Mouse (Mus musculus): Measurements from ENCODE around the gene Gm4307. TPM values are rescaled to one million over a fixed set of nuclear protein-coding genes. Genes with fewer than 3 reads are reported as not detected.
"Not testable (repeated sequence)": the region's sequence is repeated elsewhere in the genome, so short reads cannot be mapped to it uniquely, and the experiment has no call there.

The Gm4307 gene
- not detected for polyA plus RNA-seq (2017; shearing (Covaris generic))

DNA sequence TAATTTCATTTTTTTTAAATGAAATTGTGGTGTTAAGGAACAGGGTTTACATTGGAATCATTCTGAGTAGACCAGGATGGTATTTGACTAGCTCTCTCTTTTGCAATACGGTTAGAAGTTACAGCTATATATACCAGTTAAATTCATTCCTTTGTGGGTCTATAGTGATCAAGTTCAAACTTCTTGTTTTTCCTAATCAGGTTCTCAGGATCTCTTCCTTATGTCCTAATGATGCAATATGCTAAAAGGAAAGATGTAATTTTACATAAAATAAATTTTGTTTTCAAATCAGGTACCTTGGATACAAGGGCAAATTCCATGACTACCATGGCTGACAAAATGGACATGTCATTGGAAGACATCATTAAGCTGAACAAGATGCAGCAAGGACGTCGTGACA, at the start of gene Gm4307:
Gene Gm4307 (plus strand): TSS at position 301 of the 400 bp plus-strand sequence.
- ATAC-seq, result not testable (repeated sequence)

GRCm38 (mm10) chr10:100335376-100335775, 25.8 kb upstream of the Gm4307 start, which contains the start of gene Gm4301:
Gm4301 (plus strand) TSS chr10:100335676.
- not testable (repeated sequence) for ATAC-seq

DNA sequence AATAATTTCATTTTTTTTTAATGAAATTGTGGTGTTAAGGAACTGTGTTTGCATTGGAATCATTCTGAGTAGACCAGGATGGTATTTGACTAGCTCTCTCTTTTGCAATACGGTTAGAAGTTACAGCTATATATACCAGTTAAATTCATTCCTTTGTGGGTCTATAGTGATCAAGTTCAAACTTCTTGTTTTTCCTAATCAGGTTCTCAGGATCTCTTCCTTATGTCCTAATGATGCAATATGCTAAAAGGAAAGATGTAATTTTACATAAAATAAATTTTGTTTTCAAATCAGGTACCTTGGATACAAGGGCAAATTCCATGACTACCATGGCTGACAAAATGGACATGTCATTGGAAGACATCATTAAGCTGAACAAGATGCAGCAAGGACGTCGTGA, 20.6 kb upstream of the Gm4307 start, which contains the start of gene Gm4302:
Gene Gm4302 (plus strand): TSS at position 301 of the 400 bp plus-strand sequence.
- not testable (repeated sequence) for ATAC-seq

DNA sequence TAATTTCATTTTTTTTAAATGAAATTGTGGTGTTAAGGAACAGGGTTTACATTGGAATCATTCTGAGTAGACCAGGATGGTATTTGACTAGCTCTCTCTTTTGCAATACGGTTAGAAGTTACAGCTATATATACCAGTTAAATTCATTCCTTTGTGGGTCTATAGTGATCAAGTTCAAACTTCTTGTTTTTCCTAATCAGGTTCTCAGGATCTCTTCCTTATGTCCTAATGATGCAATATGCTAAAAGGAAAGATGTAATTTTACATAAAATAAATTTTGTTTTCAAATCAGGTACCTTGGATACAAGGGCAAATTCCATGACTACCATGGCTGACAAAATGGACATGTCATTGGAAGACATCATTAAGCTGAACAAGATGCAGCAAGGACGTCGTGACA, 15.5 kb upstream of the Gm4307 start, which contains the start of gene Gm4303:
Gene Gm4303 (plus strand): TSS at position 301 of the 400 bp plus-strand sequence.
- ATAC-seq, result not testable (repeated sequence)

DNA sequence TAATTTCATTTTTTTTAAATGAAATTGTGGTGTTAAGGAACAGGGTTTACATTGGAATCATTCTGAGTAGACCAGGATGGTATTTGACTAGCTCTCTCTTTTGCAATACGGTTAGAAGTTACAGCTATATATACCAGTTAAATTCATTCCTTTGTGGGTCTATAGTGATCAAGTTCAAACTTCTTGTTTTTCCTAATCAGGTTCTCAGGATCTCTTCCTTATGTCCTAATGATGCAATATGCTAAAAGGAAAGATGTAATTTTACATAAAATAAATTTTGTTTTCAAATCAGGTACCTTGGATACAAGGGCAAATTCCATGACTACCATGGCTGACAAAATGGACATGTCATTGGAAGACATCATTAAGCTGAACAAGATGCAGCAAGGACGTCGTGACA, 10.3 kb upstream of the Gm4307 start, which contains the start of gene Gm4305:
Gene Gm4305 (plus strand): TSS at position 301 of the 400 bp plus-strand sequence.
- not testable (repeated sequence) for ATAC-seq

GRCm38 (mm10) chr10:100356841-100357240, 4.3 kb upstream of the Gm4307 start:
- not testable (repeated sequence) for ATAC-seq

DNA sequence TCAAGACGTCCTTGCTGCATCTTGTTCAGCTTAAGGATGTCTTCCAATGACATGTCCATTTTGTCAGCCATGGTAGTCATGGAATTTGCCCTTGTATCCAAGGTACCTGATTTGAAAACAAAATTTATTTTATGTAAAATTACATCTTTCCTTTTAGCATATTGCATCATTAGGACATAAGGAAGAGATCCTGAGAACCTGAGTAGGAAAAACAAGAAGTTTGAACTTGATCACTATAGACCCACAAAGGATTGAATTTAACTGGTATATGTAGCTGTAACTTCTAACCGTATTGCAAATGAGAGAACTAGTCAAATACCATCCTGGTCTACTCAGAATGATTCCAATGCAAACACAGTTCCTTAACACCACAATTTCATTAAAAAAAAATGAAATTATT, 21.3 kb downstream of the Gm4307 start, which contains the start of gene Gm4312:
Gene Gm4312 (minus strand): TSS at position 101 of the 400 bp plus-strand sequence.
- not testable (repeated sequence) for ATAC-seq

DNA sequence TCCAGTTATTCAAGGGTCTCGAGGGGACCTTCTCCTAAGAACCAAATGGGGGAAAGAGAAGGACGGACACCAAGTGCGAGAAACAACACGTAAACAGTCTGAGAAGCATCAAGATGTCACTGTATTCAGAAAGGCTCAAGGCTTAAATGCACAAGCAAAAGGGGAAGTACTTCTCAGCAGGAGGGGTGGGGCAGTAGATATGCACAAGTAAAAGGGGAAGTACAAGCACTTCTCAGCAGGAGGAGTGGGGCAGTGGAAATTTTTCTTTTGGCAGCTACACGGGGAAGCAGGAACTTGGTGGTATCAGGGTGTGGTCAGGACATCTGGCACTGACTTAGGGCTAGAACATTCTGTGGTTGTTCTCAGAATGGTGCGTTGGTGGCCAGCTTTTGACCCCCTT, 41.2 kb downstream of the Gm4307 start:
- not testable (repeated sequence) for ATAC-seq

Other genes starting within 250 kb of the Gm4307 start
- gene Gm4301, start 25.7 kb upstream of the Gm4307 start, polyA plus RNA-seq (2017; shearing (Covaris generic)), result not detected
- gene Gm4302, start 20.5 kb upstream of the Gm4307 start, polyA plus RNA-seq (2017; shearing (Covaris generic)), result not detected
- not detected for gene Gm4303, start 15.4 kb upstream of the Gm4307 start, polyA plus RNA-seq (2017; shearing (Covaris generic))
- not detected for gene Gm4305, start 10.2 kb upstream of the Gm4307 start, polyA plus RNA-seq (2017; shearing (Covaris generic))
- not detected for gene Gm4312, start 21.2 kb downstream of the Gm4307 start, polyA plus RNA-seq (2017; shearing (Covaris generic))
- 1 to 10 TPM; 1.2 to 4.0 TPM for gene Tmtc3, start 126.0 kb downstream of the Gm4307 start, polyA plus RNA-seq (2017; shearing (Covaris generic))
- 1 to 10 TPM; 3.9 to 7.2 TPM for gene Cep290, start 126.2 kb downstream of the Gm4307 start, polyA plus RNA-seq (2017; shearing (Covaris generic))
- 10 to 100 TPM; 11.3 to 14.5 TPM for gene 4930430F08Rik, start 229.1 kb downstream of the Gm4307 start, polyA plus RNA-seq (2017; shearing (Covaris generic))
- gene 1700017N19Rik, start 229.1 kb downstream of the Gm4307 start, polyA plus RNA-seq (2017; shearing (Covaris generic)), result not detected

Data from CD4-positive, CD25-positive, alpha-beta regulatory T cell, adult 4 months (primary cell).